Mouse (Mus musculus) adrenal gland (tissue): ENCODE measurements around the gene Zfp786.
"Not testable (repeated sequence)": the region's sequence is repeated elsewhere in the genome, so short reads cannot be mapped to it uniquely, and the experiment has no call there.

Experiments used
- intact Hi-C: fragments of 180-260 bp; cut with DNase I; formaldehyde crosslinking; loops from one replicate; pipeline ENCODE4 v1.15.1; 2025
- long read RNA-seq, 2 experiments: library from polyadenylated mRNA; unstranded; transcript quantifications; one replicate each; pipeline ENCODE4 v2.0.0; 2020; ENCODE audit warnings: borderline replicate concordance in 1 of 2; ENCODE audit not compliant: insufficient replicate concordance in 1 of 2

Gene Zfp786
- long read RNA-seq, experiment 1, partial matches to known transcripts: 0 of 3 reads
- long read RNA-seq, experiment 1, other reads (novel, unspliced or antisense): 0 of 3 reads
- long read RNA-seq, experiment 2: 0 reads

DNA sequence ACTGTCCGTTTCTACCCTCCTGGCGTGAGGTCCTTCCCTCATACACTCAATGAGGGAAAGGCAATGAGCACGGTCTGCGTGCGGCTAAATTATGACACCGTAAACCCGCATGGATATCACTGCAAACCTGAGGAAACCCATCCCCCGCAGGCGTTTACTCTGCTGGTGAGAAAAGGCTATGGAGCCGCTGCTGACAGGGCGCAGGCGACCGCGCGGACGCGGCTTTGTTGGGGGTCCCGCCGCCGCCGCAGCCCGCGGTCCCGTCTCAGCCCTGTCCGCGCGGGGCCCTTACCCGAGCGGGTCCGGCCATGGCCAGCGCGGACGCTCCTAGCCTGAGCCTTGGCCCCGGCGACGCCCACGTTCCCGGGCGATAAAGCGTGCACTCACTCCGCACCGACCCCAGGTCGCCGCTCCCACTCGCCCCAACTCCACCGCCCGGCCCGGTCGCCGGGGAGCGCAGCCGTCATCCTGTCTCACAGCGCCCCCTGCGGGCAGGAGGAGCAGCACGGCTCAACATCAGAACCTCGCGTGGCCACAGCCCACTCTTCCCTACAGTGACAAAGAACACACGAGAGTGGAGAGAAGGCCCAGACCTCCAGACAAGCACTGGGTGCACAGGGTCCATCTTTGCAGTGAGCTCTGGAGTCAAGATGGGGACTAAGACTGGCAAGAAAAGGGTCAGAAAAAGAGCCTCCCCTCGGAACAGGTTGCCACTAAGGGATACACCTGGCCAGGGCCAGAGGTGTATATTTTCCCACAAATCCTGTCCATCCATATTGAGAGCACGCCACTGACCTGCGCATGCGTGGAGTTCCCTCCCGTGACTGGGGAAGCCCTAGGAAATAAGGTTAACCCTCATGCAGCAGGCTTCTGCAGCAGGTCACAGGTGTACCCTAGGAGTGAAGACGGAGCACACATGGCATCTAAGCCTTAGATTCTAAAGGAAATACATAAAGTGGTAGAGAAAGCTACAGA, at the start of gene Zfp786:
Zfp786 (minus strand) TSS at position 764 of the 975 bp plus-strand sequence.
- intact Hi-C loops: no loop called here

DNA sequence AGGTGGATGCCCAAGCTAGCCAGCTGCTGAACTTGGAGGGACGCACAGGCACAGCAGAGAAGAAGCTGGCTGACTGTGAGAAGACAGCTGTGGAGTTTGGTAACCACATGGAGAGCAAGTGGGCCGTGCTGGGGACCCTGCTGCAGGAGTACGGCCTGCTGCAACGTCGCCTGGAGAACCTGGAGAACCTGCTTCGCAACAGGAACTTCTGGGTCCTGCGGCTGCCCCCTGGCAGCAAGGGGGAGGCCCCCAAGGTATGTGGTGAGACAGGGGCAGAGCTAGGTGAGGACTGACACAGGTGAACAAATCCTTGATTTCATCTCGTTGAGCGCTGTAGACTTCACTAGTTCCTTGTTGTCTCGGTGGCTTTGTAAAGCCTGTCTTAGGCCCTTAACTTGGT, 49.5 kb upstream of the Zfp786 start:
- intact Hi-C loops: no loop called here

DNA sequence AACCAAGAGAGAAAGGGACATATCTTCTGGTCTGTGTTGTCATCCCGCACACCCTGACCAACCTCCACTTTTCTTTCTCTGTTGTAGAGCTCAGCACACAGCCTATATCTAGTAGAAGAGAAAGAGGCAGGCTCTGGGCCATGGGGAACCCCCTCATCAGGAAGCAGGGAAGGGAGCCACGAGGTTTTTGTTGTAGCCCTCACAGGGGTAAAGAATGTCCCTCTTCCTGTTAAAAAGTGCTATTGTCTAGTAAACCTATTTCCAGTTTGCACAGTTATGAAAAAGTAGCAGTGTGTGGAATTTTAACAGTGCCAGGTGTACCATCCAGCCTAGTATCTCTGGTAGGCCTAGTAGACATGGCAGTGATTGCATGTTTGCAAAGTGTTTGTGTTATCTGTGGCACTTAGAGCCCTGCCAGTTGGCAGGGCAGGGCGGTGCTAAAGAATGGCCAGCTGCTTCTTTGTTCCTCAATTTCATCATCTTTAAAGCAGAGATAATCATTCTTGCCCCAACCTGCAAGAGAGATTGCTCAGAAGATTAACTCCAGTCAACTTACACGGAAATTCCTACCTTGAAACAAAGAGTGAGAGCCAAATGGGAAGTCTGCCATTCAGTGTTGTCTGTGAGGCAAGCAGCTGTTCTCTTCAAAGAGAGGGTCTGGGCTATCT, 48.5 kb upstream of the Zfp786 start:
- intact Hi-C loops: loop anchor here (5.0 kb wide), 2 partner anchors 42 to 43 kb away; partner anchors contain the start of genes Zfp212 and Zfp398

DNA sequence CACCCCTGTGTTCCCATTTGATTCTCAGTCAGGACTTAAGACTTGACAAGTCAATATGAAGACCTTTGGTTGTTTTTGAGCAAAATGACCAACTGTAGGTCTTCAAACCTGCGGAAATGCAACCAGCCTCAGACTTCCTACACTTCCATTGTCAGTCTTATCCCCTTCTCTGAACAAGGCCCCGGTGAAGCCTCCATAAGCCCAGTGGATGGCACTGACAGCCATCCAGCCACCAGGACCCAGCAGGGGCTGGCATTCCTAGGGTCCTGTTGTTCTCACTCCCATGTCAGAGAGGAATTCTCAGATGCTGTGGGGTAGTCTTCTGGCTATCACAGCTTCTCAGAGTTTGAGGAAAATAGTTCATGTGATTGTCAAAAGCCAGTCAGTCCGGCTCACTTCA, 47.9 kb upstream of the Zfp786 start:
- intact Hi-C loops: loop anchor here (5.0 kb wide), 2 partner anchors 41 to 44 kb away; partner anchors contain the start of genes Zfp212 and Zfp398

DNA sequence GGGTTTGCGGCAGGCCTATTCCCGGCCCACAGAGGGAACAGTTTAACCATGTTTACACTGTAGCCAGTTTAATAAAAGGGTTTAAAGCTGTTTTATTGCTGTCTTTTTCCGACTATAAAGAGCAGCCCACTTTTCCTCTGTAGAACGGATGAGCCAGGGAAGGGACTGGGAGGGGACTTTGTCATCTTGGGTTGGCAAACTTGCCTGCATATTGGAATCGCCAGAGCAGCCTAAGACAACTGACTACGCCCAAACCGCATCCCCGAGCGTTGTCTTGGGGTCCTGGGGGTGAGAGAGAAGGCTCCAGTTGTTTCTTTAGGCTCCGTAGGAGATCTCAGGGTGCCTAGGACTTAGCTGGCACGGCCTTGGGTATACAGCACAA, 47.5 kb upstream of the Zfp786 start:
- intact Hi-C loops: loop anchor here (5.0 kb wide), 2 partner anchors 41 to 44 kb away; partner anchors contain the start of genes Zfp212 and Zfp398

DNA sequence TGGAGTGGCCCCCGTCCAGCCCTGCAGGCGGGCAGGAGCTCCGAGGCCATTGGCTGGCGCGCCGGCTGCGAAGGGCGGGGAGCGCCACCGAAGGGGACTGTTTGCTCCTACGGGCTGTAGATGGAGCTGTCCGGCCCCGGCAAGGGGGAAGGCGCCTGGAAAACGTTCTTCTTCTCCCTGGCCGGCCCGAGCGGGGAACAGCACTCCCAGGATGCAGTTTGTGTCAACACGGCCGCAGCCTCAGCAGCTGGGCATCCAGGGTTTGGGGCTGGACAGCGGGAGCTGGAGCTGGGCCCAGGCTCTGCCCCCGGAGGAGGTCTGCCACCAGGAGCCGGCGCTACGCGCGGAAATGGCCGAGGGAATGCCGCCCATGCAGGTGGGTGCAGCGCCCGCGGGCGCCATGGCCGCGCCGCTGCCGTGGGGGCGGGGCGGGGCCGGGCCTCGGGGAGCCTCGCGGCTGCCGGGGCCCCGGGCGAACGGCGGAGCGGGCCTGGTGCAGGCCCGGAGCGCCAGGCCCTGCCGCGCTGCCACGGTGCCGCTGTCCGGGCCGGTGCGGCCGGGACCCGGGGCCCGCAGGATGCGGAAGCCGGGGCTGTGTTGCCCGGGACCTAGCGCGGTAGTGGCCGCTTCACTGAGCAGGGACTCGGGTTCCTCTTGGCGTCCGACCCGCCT, 46.9 kb upstream of the Zfp786 start:
- intact Hi-C loops: loop anchor here (5.0 kb wide), 2 partner anchors 40 to 45 kb away; partner anchors contain the start of genes Zfp212 and Zfp398

DNA sequence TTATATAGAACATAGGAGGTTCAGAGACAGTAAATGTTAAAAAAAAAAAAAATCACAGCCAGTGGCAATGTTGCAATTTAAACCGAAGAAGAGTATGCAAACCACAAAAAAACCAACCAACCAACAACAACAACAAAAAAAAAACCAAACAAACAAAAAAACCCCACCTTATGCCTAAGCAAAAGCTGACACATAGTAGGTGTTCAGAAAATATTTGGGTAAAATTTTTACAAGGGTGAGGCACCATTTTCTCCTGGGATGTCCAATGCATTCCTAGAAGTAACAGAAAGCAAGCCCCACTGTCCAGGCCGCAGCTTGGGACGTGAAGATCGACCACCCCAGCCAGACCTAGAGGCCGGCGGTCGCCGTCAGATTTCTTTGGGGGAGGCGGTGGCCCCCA, 46.4 kb upstream of the Zfp786 start, which contains the start of gene Zfp282:
Zfp282 (plus strand) TSS at position 147 of the 400 bp plus-strand sequence.
- intact Hi-C loops: loop anchor here (5.0 kb wide), 2 partner anchors 40 to 45 kb away; partner anchors contain the start of genes Zfp212 and Zfp398

DNA sequence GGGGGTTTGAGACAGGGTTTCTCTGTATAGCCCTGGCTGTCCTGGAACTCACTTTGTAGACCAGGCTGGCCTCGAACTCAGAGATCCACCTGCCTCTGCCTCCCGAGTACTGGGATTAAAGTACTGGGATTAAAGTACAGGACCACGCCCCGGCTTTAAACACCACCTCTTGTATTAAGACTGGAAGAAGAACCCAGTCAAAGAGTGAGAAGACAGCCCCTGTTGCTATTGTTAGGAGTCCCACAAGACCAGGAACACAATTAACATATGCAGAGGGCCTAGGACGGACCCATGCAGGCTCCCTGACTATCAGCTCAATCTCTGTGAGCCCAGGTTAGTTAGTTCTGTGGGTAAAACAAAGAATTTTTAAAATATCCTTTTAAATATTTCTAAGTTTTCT, 41.6 kb upstream of the Zfp786 start:
- intact Hi-C loops: no loop called here

DNA sequence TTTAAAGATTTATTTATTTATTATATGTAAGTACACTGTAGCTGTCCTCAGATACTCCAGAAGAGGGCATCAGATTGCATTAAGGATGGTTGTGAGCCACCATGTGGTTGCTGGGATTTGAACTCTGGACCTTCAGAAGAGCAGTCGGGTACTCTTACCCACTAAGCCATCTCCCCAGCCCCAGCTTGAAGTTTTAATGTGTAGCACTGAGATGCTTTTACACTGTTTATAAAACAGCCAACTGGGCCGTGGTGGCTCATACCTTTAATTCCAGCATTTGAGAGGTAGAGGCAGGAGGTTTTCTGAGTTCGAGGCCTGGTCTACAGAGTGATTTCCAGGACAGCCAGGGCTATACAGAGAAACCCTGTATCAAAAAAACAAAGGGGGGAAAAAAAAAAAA, 27.1 kb upstream of the Zfp786 start:
- intact Hi-C loops: not testable (repeated sequence)

DNA sequence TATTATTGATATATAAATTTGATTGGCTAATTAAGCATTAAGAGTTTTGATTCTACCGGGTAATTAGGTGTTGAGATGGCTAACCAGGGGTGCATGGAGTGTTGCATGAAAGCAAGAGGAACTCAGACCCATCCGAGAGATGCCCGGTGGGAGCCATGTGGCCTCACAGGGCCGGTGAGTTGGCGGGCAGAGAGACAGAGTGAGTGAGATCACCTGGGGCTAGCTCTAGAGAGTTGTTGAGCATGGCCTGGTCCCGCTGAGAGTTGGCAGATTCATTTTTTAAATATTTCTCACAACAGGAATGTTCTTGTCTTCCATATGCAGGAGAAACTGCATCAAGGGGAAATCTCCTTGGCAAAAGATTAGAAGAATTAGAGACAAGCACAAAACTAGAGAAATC, 26.6 kb upstream of the Zfp786 start:
- intact Hi-C loops: no loop called here

DNA sequence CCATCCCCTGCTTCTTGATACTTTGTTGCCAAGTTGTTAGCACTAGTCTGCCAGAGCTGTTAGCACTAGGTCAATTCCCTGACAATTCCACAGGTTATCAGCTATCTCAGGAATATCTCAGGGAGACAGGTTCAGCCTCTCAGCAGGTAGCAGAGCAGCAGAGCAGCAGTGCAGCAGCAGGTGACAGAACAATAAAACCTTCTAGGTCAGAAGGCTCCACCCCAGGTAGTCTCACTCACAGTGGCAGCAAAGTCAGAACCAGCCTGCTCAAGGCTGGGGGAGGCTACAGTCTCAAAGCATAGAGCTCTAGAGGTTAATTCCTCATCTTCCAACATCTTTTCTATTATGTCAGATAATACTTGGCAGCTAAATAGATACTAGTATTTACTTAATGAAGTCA, 15.1 kb upstream of the Zfp786 start:
- intact Hi-C loops: no loop called here

DNA sequence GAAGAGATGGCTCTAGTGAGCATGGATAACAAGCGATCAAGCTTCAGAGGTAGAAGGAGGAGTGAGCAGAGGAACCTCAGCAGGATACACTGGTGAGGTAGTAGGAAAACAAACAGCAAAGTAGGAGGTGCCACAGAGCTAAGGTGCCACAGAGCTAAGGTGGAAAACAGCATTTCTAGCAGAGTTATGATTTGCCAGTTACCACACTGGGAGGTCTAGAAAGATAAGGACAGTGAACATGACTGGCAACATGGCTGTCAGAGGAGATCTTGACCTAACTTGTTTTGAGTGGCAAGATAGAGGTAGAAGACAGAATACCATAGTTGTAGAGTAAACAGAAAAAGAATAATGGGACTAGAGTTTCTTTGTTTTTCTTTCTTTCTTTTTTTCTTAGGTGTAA, 11.7 kb upstream of the Zfp786 start:
- intact Hi-C loops: no loop called here

DNA sequence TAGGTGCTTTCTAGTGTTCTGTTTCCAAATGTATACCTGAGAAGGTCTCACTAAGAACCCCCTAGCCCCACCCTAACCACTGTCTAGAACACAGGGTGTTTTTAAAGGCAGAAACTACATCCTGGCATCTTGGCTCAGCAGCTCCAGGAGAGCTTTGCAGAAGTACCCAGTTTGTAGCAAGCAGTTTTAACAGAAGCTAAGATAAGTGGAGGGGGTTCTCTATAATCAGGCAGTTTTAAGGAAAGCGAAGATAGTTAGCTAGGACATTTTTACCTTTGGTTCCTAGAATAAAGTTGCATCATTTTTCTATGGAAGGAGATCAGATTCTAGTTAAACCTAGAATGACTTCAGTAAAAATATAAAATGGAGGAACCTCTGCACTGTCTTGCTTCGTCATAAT, 11.2 kb upstream of the Zfp786 start:
- intact Hi-C loops: no loop called here

DNA sequence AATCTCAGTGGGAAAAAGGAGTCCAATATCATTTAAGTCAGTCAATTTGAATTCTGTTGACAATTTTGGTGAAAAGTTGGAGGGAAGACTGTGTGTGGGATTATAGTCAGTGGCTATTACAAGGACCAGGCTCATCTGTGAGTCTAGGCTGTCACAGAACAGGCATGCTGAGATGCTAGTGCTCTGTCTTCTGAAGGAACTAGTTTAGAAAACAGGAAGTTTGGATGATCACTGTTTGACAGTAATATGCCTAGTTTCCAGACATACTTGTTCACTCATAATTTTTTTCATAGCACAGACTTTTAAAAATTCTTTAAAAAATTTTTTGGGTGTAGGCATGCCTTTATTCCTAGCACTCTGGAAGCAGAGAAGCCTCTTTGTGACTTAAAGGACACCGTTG, 10.4 kb upstream of the Zfp786 start:
- intact Hi-C loops: no loop called here

DNA sequence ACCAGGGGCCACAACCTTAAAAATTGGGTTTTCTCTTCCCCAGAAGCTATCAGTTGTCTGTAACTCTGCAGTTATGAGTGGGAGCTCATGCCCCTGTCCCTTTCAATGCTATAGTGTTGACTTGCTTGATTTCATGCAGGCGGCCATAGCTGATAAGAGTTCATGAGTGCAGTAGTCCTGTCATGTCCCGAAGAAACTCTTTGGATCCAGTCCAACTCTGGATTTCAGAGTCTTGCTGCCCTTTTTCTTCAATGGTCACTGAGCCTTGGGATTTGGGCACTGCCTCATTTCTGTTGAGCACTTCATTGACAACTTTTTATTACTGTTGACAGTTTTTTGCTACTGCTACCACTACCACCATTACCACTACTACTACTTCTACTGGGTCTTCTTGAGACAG, 7.0 kb upstream of the Zfp786 start:
- intact Hi-C loops: loop anchor here (5.0 kb wide), 1 partner anchor 40 kb away; the partner anchor contains the start of gene Zfp282

DNA sequence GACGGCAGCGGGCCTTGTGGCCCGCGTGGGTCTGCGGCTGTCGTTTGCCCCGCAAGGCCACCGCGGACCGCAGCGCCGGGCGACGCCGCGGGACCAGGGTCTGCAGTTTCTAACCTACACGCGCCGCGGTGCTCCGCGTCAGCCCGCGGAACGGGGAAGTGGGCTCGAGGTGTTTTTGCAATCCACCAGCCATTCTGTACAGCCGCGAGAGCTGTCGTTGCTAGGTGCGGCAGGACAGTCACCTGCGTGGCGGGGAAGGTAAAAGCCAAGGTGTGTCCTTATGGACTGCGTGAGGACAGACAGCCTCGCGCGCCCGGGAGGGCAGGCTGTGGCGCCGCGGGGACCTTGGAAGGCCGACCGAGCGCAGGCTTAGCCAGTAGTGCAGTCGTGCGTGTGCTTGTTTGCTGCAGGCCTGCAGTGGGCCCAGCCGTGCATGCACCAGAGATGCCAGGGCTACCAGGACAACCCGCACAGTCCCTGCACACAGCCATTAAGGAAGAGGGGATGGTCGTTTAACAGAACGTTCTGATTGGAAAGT, 5.4 kb upstream of the Zfp786 start:
- intact Hi-C loops: loop anchor here (5.0 kb wide), 1 partner anchor 41 kb away; the partner anchor contains the start of gene Zfp282

DNA sequence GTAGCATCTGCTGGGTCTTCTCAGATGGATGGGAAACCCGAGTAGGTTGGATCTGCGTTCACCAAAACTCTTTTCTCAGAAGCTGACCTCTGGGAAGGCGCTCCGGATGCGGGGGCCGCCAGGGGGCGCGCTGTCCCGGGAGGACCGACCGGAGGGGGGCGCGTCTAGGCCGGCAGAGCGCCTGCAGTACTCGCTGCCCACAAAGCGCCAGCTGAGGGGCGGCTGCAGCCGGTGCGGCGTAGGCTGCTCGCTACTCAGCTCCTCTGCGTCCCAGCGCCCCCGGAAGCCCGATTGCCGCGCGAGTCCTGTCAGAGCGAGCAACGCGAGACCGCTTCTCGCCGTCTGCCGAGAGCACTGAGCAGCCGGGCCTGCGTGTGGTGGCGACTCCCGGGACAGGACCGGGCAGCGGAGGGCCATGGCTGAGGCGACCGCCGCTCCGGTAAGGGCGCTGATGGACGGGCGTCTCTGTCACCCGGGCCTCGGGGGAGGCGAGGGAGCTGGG, 4.9 kb upstream of the Zfp786 start, which contains the start of gene Zfp398:
Zfp398 (plus strand) TSS at position 180 of the 502 bp plus-strand sequence.
- intact Hi-C loops: loop anchor here (5.0 kb wide), 1 partner anchor 42 kb away; the partner anchor contains the start of gene Zfp282

DNA sequence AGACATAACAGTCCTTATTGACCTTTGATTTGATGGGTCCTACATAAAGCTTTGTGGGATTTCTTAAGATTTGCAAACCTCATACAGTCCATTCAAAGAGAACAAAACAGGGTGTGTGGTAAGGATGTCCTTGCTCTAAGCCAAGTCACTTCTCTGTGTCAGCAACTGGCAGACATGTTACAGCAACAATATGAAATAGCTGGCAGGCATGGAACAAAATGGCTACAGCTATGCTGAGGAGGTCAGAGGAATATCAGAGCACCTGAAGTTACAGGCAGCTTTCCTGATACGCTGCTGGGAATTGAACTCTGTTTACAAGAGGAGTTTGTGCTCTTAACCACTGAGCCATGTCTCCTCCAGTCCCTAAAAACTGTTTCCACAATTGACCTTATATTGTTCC, 1.6 kb upstream of the Zfp786 start:
- intact Hi-C loops: no loop called here

DNA sequence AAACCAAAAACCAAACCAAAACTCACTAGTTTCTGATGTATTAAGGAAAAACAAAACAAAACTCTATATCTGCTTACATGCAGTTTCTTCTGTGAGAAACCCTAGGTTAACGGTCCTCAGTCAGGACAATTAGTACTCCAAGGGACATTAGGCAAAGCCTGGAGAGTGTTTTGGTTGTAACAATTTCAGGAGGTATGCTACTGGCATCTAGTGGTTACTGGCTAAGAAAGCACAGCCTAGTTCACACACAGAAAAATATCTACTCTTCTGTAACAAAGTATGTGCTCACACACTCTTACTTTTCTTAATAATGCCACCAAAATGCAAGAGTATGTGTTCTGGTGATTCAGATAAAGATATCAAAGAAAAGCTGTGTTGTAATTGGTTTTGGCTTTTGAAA, 1.7 kb downstream of the Zfp786 start:
- intact Hi-C loops: no loop called here

DNA sequence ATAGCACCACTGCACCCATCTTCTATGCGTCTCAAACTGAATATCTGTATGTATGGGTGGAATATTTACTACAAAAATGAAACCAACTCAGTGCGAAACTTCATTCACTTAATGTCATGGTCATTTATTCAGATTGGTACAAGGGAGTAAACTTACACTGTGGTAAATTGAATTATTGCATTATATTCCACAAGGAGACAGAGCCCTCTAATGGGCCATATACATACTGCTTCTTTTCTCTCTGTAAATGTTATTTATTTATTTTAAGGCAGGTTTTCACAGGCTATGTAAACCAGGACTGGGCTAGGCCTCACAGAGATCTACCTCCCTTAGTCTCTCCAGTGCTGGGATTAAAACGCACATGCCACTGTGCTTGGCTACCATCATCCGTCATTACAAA, 3.2 kb downstream of the Zfp786 start:
- intact Hi-C loops: loop anchor here (2.0 kb wide), 1 partner anchor 29 kb away; no protein-coding TSS in a partner anchor
